Mouse (Mus musculus) T-cell, adult 2 months (primary cell): ENCODE data around the gene Khnyn.
A peak's percentile ranks its signal among the peaks of the same experiment; 100 is the strongest.

ENCODE experiments used
- DNase-seq: peaks from one replicate; pipeline ENCODE4 v3.0.0; 2022; ENCODE audit warnings: low spot score

Gene Khnyn

GRCm38 (mm10) chr14:55884713-55885113, at the start of gene Khnyn:
TSS of gene Khnyn (plus strand) at chr14:55884947.
- DNase-seq = peak; percentile 74

- DNase-seq = no peak
These were observed 46.4 kb upstream of the Khnyn start for GRCm38 (mm10) chr14:55838312-55838711.

GRCm38 (mm10) chr14:55838740-55839139, 46.0 kb upstream of the Khnyn start:
- no peak for DNase-seq

- no peak for DNase-seq
These were observed 43.8 kb upstream of the Khnyn start for GRCm38 (mm10) chr14:55840853-55841366.

- no peak for DNase-seq
These were observed 42.0 kb upstream of the Khnyn start for GRCm38 (mm10) chr14:55842794-55843193.

- DNase-seq = no peak
These were observed 39.0 kb upstream of the Khnyn start for GRCm38 (mm10) chr14:55845506-55846294.

GRCm38 (mm10) chr14:55850885-55851284, 33.9 kb upstream of the Khnyn start:
- no peak for DNase-seq

GRCm38 (mm10) chr14:55852646-55853551, 31.8 kb upstream of the Khnyn start:
- no peak for DNase-seq

GRCm38 (mm10) chr14:55853621-55854285, 31.0 kb upstream of the Khnyn start, which contains the start of gene Nynrin:
TSS of gene Nynrin (plus strand) at chr14:55854010.
- DNase-seq = peak; percentile 23

GRCm38 (mm10) chr14:55854406-55855100, 30.2 kb upstream of the Khnyn start:
- no peak for DNase-seq

GRCm38 (mm10) chr14:55855101-55855561, 29.6 kb upstream of the Khnyn start:
- DNase-seq = no peak

GRCm38 (mm10) chr14:55857588-55857987, 27.2 kb upstream of the Khnyn start:
- DNase-seq = no peak

- DNase-seq = no peak
These were observed 22.6 kb upstream of the Khnyn start for GRCm38 (mm10) chr14:55862186-55862585.

- no peak for DNase-seq
These were observed 21.8 kb upstream of the Khnyn start for GRCm38 (mm10) chr14:55862970-55863369.

- peak; percentile 65 for DNase-seq
These were observed 21.0 kb upstream of the Khnyn start for GRCm38 (mm10) chr14:55863773-55864172.

- DNase-seq = no peak
These were observed 17.8 kb upstream of the Khnyn start for GRCm38 (mm10) chr14:55866962-55867361.

GRCm38 (mm10) chr14:55868230-55869026, 16.3 kb upstream of the Khnyn start:
- no peak for DNase-seq

- no peak for DNase-seq
These were observed 15.2 kb upstream of the Khnyn start for GRCm38 (mm10) chr14:55869538-55869937.

- DNase-seq = no peak
These were observed 12.7 kb upstream of the Khnyn start for GRCm38 (mm10) chr14:55872039-55872438.

- no peak for DNase-seq
These were observed 12.2 kb upstream of the Khnyn start for GRCm38 (mm10) chr14:55872551-55872950.
